Mouse (Mus musculus): ENCODE data around the gene Psmd2.

The Psmd2 gene

DNA sequence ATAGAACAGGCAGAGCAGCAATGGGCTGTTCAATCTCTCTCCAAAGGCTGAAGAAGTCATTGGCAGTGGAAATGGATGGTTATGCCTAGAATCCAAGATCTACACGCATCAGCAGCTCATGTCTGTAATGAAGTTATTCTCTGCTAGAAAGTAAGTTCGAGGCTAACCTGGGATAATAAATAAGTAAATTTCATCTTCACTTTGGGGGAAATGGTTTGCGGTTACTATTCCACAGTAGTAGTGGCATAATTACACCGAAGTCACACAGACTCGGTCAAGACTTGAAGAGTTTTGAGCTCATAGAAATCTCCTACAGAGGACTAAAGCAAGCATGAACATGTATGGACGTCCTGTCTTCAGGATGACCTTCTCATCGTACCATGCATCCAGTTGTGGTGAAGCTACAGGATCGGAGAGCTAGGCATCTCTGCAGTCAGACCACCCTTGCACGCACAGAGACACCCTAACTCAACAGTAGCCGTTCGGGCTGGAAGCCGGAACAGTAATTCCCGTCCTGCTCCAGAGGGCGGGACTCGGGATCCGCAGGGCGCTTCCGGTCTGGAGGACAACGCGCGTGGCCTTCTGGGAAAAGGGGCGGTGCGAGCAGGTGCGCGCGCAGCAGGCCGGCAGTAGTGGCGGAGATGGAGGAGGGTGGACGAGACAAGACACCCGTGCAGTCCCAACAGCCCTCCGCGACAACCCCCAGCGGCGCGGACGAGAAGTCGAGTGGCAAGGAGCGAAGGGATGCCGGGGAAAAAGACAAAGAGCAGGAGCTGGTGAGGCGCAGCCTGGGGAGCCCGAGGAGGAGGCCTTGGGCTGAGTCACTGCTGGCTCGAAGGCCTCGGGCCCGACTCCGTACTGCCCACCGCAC, at the start of gene Psmd2:
Gene Psmd2 (plus strand): TSS at position 577 of the 871 bp plus-strand sequence.
- DNase-seq (ENCODE audit: low spot score in 2 of 2): peak; percentile 99

DNA sequence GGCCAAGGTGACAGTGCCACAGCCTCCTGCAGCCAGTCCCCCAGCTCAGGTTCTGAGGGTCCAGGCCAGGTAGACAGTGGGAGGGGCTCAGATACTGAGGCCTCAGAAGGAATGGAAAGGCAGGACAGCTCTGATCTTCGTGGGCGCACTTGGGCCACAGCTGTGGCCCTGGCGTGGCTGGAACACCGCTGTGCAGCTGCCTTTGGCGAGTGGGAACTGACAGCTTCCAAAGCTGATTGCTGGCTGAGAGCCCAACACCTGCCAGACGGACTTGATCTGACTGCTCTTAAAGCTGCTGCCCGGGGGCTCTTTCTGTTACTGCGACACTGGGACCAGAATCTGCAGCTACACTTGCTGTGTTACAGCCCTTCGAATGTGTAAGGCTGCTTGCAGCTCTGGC, 46.7 kb upstream of the Psmd2 start:
- no peak for DNase-seq (ENCODE audit: low spot score in 2 of 2)

DNA sequence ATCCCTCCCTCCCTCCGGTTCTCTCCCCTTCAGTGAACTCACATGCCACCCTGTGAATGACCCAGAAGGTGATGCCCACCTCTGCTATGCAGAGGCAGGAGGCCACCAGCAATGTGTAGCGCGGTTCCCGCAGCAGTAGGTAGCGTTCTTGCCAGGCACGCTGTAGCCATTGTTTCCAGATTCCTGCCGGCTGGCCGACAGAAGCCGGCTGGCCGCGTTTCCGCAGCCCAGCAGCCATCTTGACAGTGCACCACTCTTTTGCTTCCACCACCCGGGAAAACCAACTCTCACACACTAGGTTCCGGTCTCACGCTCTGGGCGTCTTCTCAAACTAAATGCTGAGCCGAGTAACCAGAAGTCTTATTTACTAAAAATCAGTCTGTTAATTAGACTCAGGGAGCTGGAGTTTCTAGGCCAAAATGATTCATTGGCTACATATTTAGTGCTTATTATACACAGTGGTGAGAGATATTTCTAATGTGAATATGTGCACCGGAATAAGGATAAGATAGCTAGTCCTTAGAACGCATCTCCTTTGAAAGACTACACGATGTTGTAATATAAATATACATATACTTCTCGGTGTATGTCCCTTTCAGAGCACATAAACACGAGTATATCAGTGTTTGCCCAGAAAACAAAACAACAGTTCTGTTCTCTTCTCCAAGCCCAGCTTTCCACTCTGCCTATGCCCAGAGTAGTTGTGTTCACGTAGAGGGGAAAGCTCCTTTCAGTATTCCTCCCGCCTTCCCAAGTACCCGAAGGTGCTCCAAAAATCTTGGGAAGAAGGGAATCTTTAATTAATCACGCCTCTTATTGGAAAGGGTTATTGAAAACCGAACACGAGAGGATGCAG, 40.7 kb upstream of the Psmd2 start:
- DNase-seq (ENCODE audit: low spot score in 2 of 2): peak; percentile 67 to 74

DNA sequence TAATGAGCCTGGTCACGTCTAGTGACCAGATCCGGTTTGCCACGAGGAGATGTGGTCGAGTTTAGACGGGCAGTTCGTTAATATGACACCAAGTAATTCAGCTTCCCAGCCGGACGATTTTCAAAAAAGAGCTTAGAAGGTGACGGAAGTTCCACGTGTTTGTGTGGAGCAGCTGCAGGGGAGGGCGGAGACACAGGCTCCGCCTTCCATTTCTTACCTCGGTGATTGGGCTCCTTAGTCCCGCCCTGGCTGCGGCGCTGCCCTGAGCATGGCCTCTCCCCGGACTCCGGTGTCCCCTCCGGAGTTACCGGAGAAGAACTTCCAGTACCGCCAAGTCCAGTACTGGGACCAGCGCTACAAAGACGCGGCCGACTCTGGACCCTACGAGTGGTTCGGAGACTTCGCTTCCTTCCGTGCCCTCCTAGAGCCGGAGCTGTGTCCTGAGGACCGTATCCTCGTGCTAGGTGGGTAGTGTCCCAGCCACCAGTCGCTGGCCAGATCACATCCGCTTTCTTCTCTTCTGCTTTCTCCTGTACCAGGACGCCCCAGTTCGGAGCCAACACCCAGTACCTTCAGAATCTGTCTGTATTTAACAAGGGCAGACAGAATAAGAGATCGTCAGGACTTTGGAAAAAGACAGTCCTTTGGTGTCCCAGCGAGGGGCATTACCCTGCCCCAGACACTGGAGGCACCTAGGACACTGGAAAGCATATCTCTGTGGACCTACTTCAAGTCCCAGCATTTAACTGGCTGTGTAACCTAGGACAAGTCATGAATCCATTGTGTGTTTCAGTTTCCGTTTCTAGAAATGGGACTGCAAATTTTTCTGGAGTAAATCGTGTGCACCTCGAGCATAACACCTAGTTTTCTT, 39.9 kb upstream of the Psmd2 start, which contains the start of the genes Eef1akmt4, Gm49333 and Alg3:
Gene Eef1akmt4 (plus strand): TSS at position 237 of the 871 bp plus-strand sequence.
Gene Gm49333 (plus strand): TSS at position 254 of the 871 bp plus-strand sequence.
Gene Alg3 (minus strand): TSS at position 379 of the 871 bp plus-strand sequence.
- DNase-seq (ENCODE audit: low spot score in 2 of 2): peak; percentile 75 to 87

DNA sequence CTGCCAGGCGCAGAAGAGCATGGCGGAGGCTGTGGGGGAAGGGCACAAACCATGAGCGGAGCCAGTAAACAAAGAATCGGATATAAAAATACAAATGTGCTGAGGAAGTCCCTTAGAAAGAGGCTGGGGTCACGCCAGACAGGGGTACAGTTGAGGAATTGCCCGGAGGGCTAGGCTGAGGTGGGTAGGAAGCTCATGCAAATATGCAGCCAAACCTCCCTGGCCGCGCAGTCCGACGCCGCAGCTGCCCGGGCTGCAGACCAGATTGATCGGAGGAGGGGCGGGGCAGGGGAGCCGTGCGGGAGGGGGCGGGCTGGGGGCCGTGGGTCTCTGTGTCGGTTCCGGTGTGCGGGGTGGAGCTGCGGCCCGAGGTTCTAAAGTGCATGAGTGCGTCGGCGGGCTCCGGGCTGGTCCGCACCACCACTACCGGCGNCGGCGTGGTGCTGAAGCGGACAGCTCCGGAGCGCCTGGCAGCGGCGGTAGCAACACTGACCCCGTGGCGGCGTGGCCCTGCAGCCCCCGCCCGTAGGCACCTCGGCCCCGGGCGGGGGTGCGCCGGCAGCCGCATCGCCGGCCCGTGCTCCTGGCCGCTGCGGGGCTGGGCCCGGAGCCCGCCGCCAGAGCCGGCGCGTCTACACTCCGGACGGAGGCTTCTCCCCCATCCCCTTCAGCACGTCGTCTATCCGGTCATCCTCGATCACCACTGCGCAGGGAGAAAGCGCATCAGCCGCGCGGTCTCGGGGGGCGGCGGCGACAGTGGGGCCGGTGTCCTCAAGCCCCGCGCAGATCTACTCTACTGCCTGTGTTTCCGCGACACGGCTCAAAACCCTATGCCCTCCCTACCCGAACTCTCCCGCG, 31.7 kb upstream of the Psmd2 start:
- peak; percentile 21 to 52 for DNase-seq (ENCODE audit: low spot score in 2 of 2)

DNA sequence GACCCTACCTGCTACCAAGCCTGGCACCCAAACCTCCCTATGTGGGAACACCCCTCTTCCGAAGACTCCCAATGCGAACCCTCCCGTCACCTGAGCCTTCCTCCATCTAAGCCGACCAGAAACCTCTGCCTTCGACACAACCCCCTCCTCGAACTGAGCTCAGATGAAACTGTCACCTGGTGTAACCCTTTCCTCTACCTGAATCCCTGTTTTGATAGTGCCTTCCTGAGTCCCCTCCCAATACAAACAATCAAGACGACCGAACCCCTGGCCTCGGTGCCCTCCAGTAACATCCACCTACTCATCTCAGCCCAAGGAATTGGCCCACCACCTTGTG, 31.1 kb upstream of the Psmd2 start:
- no peak for DNase-seq (ENCODE audit: low spot score in 2 of 2)

DNA sequence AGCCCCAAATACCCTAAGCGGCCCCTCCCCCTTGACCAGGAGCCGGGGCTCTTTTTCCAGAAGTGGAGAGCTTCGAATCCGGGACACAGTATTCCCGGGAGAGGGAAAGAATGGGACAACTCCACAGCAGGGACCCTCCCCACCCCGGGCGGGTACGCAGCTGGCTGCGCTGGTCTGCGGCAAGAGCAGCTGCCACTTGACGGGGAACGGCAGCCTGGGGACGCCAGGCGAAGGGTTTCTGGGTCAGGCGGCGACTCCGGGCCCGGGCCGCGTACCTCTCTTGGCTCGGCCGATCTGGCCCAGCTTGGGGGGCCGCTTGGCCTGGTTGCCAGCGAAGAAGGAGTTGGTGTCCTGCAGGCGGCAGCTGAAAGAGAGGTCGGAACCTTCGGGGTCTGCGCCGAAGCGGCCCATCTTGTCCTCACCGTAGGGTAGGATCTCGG, 30.7 kb upstream of the Psmd2 start:
- peak; percentile 37 to 40 for DNase-seq (ENCODE audit: low spot score in 2 of 2)

DNA sequence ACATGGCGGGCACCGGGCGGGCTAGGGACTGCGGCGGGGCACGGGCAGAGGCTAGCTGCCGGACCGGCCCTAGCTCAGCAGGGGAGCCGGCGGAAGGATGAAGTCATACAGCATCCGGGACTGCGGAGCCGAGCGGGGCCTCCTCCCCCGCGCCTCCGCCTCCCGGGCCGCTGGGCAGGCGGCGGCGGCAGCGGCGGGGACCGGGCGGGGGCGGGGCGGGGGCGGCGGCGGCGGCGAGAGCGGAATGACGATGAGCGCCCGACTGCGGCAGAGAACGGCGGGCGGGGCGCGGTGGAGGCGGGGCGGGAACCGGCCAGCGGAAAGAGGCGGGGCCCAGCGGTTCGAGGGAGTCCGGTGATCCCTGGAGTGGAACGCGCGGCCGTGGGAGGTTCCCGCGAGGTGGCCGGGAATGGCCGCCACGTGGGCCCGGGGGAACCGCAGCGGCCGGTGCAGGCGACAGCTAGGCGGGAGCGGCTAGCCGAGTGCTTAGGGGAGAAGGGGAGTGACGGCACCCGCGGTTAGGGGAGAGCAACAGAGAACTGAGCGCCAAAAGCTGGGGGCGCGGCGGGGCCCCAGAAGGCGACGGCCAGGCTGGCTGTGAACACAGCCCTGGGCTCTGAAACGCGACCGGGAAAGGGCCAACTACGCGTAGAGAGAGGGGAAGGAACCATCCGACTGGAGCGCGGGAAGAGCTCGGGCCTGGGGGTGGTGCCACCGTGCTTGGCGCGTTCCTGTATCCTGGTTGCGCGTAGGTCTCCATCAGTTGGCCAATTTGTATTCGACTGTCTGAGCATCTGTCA, 30.1 kb upstream of the Psmd2 start, which contains the start of gene Camk2n2:
Gene Camk2n2 (minus strand): TSS at position 97 of the 800 bp plus-strand sequence.
- peak; percentile 50 to 66 for DNase-seq (ENCODE audit: low spot score in 2 of 2)

DNA sequence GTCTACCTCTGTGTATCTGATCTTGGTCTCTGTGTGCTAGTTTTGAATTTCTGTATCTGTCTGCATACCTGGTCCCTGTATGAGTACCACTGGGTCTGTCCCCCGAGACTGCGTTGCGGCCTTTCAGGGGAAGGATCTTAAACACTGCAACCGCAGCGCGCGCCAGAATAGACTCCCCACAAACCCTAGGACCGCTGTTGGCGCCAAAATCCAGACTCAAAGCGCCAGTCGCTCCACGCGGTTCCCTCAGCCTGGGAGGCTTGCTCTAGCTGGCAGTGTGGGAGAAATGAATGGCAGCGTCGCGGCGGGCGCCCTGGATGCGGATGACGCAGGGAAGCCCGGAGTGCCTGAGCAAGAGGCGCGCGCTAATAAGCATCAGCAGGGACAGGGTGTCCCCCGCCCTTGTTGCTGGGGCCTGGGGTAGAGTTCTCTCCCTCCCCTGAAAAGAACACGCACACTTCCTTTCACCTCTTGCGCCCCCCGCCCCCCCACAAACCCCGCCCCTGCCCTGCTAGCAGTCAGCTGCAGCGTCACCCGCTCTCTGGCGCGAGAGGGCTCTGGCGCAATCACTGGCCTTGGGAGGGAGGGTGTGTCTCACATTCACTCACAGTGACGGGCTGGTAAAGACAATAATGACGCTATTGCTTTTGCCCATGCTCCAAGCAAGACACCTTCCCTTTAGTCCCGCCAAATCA, 29.3 kb upstream of the Psmd2 start:
- peak; percentile 20 to 46 for DNase-seq (ENCODE audit: low spot score in 2 of 2)

DNA sequence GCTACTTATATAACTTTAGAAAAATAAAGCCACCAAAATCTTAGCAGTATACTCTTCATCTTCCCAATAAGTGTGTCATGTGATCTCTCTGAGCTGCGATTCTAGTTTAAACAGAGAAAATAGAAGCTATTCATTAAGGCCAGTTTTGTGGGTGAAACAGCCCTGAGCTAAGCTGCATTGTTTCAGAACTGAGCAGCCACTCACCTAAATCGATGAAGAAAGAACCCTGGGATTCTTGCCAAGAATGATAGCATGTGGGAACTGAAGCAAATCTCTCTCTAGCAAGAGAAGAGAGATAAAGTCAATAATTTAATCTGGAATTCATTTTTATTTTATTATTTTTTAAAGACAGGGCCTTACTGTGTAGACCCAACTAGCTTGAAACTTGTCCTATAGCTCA, 28.2 kb upstream of the Psmd2 start:
- DNase-seq (ENCODE audit: low spot score in 2 of 2): no peak

DNA sequence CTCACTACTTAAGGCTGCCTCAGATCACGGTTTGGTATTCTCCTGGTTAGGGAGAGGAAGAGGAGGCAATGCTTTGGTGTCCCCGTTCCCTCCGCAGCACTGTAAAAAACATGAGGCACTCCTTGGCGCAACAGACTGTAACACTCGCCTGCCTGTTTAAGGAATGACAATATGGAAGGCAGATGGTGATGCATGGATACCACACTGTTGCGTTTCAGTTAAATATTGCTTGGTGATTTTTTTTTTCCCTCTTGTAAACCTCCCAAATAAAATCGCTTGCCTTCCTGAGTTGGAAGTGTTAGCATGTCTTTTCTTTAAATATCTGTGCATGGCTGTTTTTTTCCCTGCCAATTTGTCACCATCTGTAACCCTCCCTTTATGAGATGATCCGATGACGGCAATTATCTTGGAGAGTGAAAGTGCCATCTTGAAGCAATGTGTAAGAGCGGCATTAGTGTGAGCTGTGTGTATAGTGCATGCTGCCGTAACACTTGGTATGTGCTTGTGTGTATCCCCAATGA, 22.5 kb upstream of the Psmd2 start:
- DNase-seq (ENCODE audit: low spot score in 2 of 2): no peak

DNA sequence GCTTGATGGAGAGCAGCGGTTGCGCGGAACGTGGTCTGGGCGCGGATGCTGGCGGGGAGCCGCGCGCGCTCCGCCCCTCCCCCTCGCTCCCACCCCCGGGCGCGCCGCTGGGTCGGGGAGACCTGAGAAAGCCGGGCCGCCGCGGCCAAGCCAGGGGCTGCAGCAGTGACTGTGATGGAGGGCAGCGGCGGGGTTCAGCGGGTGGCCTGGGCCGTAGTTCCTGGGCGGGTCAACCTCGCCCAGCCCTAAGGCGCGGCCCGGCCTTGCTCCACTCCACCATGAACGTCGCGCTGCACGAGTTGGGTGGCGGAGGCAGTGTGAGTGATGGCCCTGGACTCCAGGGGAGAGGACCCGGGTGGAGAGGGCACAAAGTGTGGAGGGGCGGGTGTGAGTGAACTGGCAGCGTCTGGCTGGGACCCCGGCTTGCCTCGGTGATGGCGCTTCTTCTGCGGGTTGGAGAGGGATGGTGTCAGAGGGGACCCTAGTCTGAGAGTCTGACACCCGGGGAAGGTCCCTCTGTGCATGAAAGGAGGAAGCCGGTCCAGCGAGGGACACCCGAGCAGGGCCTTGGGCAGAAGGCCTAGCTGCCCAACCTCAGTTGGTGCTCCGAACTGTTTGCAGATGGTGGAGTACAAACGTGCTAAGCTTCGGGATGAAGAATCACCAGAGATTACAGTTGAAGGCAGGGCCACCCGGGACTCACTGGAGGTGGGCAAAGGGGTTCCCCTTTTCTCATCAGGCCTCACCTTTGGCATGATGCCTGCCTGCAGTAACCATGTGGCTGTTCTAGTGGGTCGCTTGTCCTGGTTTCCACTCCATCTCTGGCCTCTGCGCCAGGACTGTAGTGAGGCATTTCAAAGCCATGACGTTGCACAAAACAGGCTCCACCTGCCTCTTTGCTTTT, 21.5 kb upstream of the Psmd2 start, which contains the start of gene Ece2:
Gene Ece2 (plus strand): TSS at position 98 of the 904 bp plus-strand sequence.
- DNase-seq (ENCODE audit: low spot score in 2 of 2): no peak

DNA sequence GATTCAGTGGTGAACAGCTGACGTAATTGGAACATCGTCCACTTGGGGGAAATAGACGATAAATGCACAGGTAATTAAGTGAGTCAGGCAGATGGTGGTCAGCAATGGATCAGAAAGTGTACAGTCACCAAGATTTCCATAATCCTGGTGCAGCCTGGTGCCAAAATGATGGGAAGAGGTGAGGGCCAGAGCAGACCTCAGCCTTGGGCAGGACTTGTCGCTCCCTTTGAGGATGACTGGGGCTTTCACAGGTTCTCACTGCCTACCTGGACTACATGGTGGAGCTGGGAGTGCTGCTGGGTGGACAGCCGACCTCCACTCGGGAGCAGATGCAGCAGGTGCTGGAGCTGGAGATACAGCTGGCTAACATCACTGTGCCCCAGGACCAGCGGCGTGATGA, 14.0 kb upstream of the Psmd2 start:
- DNase-seq (ENCODE audit: low spot score in 2 of 2): no peak

DNA sequence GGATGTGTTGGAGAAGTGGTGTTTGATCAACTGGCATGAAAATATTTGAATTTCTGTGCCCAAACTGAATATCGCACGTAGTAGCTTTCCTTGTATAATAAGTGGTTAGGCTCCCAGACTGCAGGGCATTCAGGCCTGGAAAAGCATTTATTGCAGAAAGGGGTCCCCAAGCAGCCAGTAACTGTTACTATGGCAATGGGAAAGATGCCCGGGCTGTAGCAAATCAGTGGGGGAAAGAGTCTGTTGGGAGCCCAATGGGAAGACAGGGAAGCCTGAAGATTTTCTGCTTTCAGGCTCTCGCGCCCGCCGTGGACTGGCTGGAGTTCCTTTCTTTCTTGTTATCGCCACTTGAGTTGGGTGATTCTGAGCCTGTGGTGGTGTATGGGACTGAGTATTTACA, 13.1 kb upstream of the Psmd2 start:
- DNase-seq (ENCODE audit: low spot score in 2 of 2): no peak

DNA sequence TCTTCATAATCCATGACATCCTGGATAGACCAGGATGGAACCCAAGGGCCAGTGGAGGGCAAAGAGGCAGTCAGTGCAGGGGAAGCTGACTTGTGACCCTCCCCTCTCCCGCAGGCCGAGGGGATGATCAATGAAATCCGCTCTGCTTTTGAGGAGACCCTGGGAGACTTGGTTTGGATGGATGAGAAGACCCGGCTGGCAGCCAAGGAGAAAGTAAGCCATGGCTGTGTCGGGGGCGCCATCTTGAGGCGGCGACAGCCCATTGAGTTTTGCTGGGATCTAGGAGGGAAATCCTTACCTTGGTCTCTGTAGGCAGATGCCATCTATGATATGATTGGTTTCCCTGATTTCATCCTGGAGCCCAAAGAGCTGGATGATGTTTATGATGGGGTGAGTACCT, 9.3 kb upstream of the Psmd2 start:
- peak; percentile 28 to 60 for DNase-seq (ENCODE audit: low spot score in 2 of 2)

DNA sequence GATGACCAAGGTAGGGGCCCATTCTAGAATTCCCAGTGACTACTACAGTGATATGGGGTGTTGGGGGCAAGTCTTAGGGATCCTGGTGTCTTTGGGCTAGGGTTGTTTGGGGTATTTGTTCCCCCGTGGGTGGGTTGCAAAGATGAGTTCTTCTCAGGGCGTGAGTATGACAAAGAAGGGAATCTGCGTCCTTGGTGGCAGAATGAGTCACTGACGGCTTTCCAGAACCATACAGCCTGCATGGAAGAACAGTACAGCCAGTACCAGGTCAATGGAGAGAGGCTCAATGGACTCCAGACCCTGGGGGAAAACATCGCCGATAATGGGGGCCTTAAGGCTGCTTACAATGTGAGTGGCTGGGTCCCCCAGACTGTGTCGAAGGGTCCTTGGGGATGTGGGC, 7.5 kb upstream of the Psmd2 start:
- DNase-seq (ENCODE audit: low spot score in 2 of 2): no peak

DNA sequence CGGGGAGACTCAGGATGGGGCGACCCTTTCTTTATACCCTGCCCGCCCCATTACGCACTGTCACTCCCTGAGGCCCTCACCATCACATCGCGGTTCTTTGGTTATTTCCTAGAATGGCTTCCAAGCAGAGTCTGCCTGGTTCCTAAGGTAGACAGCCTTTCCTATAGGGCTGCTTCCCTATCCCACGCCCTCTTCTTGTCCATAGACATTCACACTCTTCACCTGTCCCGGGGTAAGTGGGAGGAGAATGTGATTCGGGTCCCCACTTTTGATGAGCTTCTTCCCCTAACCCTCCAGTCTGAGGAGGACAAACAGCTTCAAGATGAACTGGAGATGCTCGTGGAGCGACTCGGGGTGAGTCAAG, 477 bp downstream of the Psmd2 start:
- no peak for DNase-seq (ENCODE audit: low spot score in 2 of 2)

DNA sequence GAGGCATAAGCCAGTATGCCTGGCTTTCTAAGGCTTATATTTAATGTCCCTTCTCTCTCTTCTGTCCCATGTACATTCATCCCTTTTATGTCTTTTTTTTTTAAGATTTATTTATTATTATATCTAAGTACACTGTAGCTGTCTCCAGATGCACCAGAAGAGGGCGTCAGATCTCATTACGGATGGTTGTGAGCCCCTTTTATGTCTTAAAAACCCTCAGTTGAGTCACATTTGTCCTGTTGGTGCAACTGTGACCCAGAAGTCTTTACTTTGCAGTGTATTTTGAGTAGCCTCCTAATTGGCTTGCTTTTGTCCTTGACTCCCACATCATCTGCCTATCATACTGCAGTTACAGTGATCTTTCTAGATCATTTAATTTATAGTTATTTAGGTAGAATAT, 1.9 kb downstream of the Psmd2 start:
- DNase-seq (ENCODE audit: low spot score in 2 of 2): no peak
